Mouse (Mus musculus) CH12.LX (cell line): Measurements from ENCODE around the gene Tnfsf13. TPM values are rescaled to one million over a fixed set of nuclear protein-coding genes. Genes with fewer than 3 reads are reported as not detected.
A peak's percentile ranks its signal among the peaks of the same experiment; 100 is the strongest.

Experiments used
- DNase-seq: peaks from one replicate; pipeline ENCODE4 v3.0.0-alpha.2; 2013; ENCODE audit errors: extremely low read depth
- H3K27ac ChIP-seq: 2 replicates; pipeline ENCODE4 v1.5.1; 2012; ENCODE audit warnings: low read depth, mild to moderate bottlenecking, control low read depth, moderate library complexity; ENCODE audit not compliant: insufficient read depth
- H3K27me3 ChIP-seq: replicated peaks from 2 replicates; pipeline ENCODE3; 2012; ENCODE audit warnings: inconsistent platforms
- H3K36me3 ChIP-seq, 2 experiments: replicated peaks in 1 of 2; 2 replicates each; pipeline versions ENCODE3 to v1.6.1; 2012; ENCODE audit warnings: inconsistent platforms in 1 of 2, low read length in 1 of 2, mild to moderate bottlenecking in 1 of 2, mixed read lengths in 1 of 2, moderate library complexity in 1 of 2; ENCODE audit not compliant: control insufficient read depth in 1 of 2, insufficient read depth in 1 of 2
- H3K4me1 ChIP-seq, 2 experiments: 2 replicates each; pipeline ENCODE4 v1.6.1; 2012; ENCODE audit warnings: inconsistent platforms in 1 of 2, moderate library complexity in 1 of 2; ENCODE audit not compliant: insufficient read depth in 2 of 2, control insufficient read depth in 1 of 2
- H3K4me2 ChIP-seq: 2 replicates; pipeline ENCODE4 v1.6.1; 2012; ENCODE audit warnings: low read depth, mild to moderate bottlenecking, control low read depth; ENCODE audit not compliant: poor library complexity, insufficient read depth, severe bottlenecking
- H3K4me3 ChIP-seq, 3 experiments: fragments of 150-350 bp in 1 of 3; sonication (generic) in 1 of 3; replicated peaks in 1 of 3; 2 replicates each; pipeline versions ENCODE3 to v1.5.1; 2011 to 2012; ENCODE audit warnings: low read depth in 2 of 3, low read length in 2 of 3, mild to moderate bottlenecking in 2 of 3, moderate library complexity in 2 of 3, control low read depth in 1 of 3, improper control_type of control experiment in 1 of 3, inconsistent platforms in 1 of 3, mixed read lengths in 1 of 3; ENCODE audit not compliant: poor library complexity in 1 of 3
- H3K79me2 ChIP-seq: replicated peaks from 2 replicates; pipeline ENCODE4 v1.6.1; 2012; ENCODE audit warnings: mild to moderate bottlenecking, moderate library complexity; ENCODE audit not compliant: control insufficient read depth, poor library complexity, insufficient read depth, severe bottlenecking; ENCODE audit errors: extremely low read depth
- H3K9ac ChIP-seq: 2 replicates; pipeline ENCODE4 v1.6.1; 2012; ENCODE audit warnings: low read depth, mild to moderate bottlenecking, control low read depth, moderate library complexity; ENCODE audit not compliant: insufficient read depth
- H3K9me3 ChIP-seq: replicated peaks from 2 replicates; pipeline ENCODE3; 2012; ENCODE audit warnings: low read length, inconsistent platforms, mixed read lengths
- BHLHE40 ChIP-seq: IDR thresholded peaks from 2 replicates; pipeline ENCODE4 v1.6.1; 2011; ENCODE audit warnings: mild to moderate bottlenecking, low read depth, low read length, improper control_type of control experiment
- CHD1 ChIP-seq: IDR thresholded peaks from 2 replicates; pipeline ENCODE4 v1.6.1; 2012; ENCODE audit warnings: low read depth, low read length, improper control_type of control experiment, inconsistent platforms
- CHD2 ChIP-seq: IDR thresholded peaks from 2 replicates; pipeline ENCODE4 v1.6.1; 2011; ENCODE audit warnings: low read length, improper control_type of control experiment
- CTCF ChIP-seq, 2 experiments: IDR thresholded peaks in 1 of 2; conservative IDR thresholded peaks in 1 of 2; 2 replicates each; pipeline ENCODE4 v1.5.1; 2011 to 2012; ENCODE audit warnings: low read depth in 2 of 2, low read length in 2 of 2, improper control_type of control experiment in 1 of 2, inconsistent platforms in 1 of 2, mild to moderate bottlenecking in 1 of 2, moderate library complexity in 1 of 2
- E2F4 ChIP-seq: IDR thresholded peaks from 2 replicates; pipeline ENCODE4 v1.6.1; 2011; ENCODE audit warnings: low read depth, low read length, improper control_type of control experiment; ENCODE audit not compliant: insufficient replicate concordance
- ELF1 ChIP-seq: IDR thresholded peaks from 2 replicates; pipeline ENCODE4 v1.6.1; 2014; ENCODE audit warnings: low read depth, mild to moderate bottlenecking, inconsistent platforms, low read length, improper control_type of control experiment
- EP300 ChIP-seq: IDR thresholded peaks from 2 replicates; pipeline ENCODE4 v1.6.1; 2011; ENCODE audit warnings: low read length, improper control_type of control experiment
- ETS1 ChIP-seq: conservative IDR thresholded peaks from 2 replicates; pipeline ENCODE4 v1.6.1; 2012; ENCODE audit warnings: low read depth, mild to moderate bottlenecking, inconsistent platforms, low read length, improper control_type of control experiment, moderate library complexity
- GABPA ChIP-seq: IDR thresholded peaks from 2 replicates; pipeline ENCODE4 v1.6.1; 2012; ENCODE audit warnings: low read depth, low read length, improper control_type of control experiment, inconsistent platforms; ENCODE audit not compliant: insufficient replicate concordance
- HCFC1 ChIP-seq: IDR thresholded peaks from 2 replicates; pipeline ENCODE4 v1.6.1; 2012; ENCODE audit warnings: low read depth, mild to moderate bottlenecking, inconsistent platforms, low read length, improper control_type of control experiment
- IRF4 ChIP-seq: IDR thresholded peaks from 2 replicates; pipeline ENCODE4 v1.6.1; 2014; ENCODE audit warnings: low read depth, mild to moderate bottlenecking, inconsistent platforms, low read length, improper control_type of control experiment
- JUN ChIP-seq: IDR thresholded peaks from 2 replicates; pipeline ENCODE4 v1.6.1; 2011; ENCODE audit warnings: low read depth, mild to moderate bottlenecking, low read length, improper control_type of control experiment, moderate library complexity; ENCODE audit not compliant: insufficient read depth
- JUND ChIP-seq: conservative IDR thresholded peaks from 2 replicates; pipeline ENCODE4 v1.6.1; 2011; ENCODE audit warnings: low read depth, low read length, improper control_type of control experiment
- KAT2A ChIP-seq: IDR thresholded peaks from 2 replicates; pipeline ENCODE4 v1.6.1; 2012; ENCODE audit warnings: low read length, improper control_type of control experiment, inconsistent platforms; ENCODE audit not compliant: insufficient replicate concordance
- MAFK ChIP-seq: IDR thresholded peaks from 2 replicates; pipeline ENCODE4 v1.6.1; 2011; ENCODE audit warnings: low read length, improper control_type of control experiment; ENCODE audit not compliant: insufficient replicate concordance
- MAX ChIP-seq: IDR thresholded peaks from 2 replicates; pipeline ENCODE4 v1.6.1; 2011; ENCODE audit warnings: low read length, improper control_type of control experiment
- MAZ ChIP-seq: IDR thresholded peaks from 2 replicates; pipeline ENCODE4 v1.6.1; 2012; ENCODE audit warnings: low read depth, mild to moderate bottlenecking, inconsistent platforms, low read length, improper control_type of control experiment, moderate library complexity
- MEF2A ChIP-seq: IDR thresholded peaks from 2 replicates; pipeline ENCODE4 v1.6.1; 2014; ENCODE audit warnings: low read depth, mild to moderate bottlenecking, inconsistent platforms, low read length, improper control_type of control experiment, borderline replicate concordance
- MXI1 ChIP-seq: IDR thresholded peaks from 2 replicates; pipeline ENCODE4 v1.6.1; 2011; ENCODE audit warnings: mild to moderate bottlenecking, low read depth, low read length, improper control_type of control experiment
- MYC ChIP-seq: IDR thresholded peaks from 2 replicates; pipeline ENCODE4 v1.6.1; 2011; ENCODE audit warnings: low read depth, mild to moderate bottlenecking, improper control_type of control experiment, low read length
- NELFE ChIP-seq: IDR thresholded peaks from 2 replicates; pipeline ENCODE4 v1.6.1; 2011; ENCODE audit warnings: low read depth, low read length, improper control_type of control experiment
- NRF1 ChIP-seq: IDR thresholded peaks from 2 replicates; pipeline ENCODE4 v1.6.1; 2014; ENCODE audit warnings: low read depth, mild to moderate bottlenecking, inconsistent platforms, low read length, improper control_type of control experiment, moderate library complexity
- PAX5 ChIP-seq: IDR thresholded peaks from 2 replicates; pipeline ENCODE4 v1.6.1; 2012; ENCODE audit warnings: low read length, inconsistent platforms, mixed read lengths
- POLR2A ChIP-seq: IDR thresholded peaks from 2 replicates; pipeline ENCODE4 v1.6.1; 2011; ENCODE audit warnings: low read depth, mild to moderate bottlenecking, improper control_type of control experiment, low read length
- POLR2AphosphoS2 ChIP-seq: IDR thresholded peaks from 2 replicates; pipeline ENCODE4 v1.6.1; 2011; ENCODE audit warnings: low read depth, low read length, improper control_type of control experiment
- RAD21 ChIP-seq: IDR thresholded peaks from 2 replicates; pipeline ENCODE4 v1.6.1; 2011; ENCODE audit warnings: low read depth, mild to moderate bottlenecking, low read length, improper control_type of control experiment, moderate library complexity
- RCOR1 ChIP-seq: conservative IDR thresholded peaks from 2 replicates; pipeline ENCODE4 v1.6.1; 2012; ENCODE audit warnings: low read depth, mild to moderate bottlenecking, inconsistent platforms, low read length, improper control_type of control experiment
- SIN3A ChIP-seq: IDR thresholded peaks from 2 replicates; pipeline ENCODE4 v1.6.1; 2012; ENCODE audit warnings: low read length, improper control_type of control experiment, inconsistent platforms
- SMC3 ChIP-seq: IDR thresholded peaks from 2 replicates; pipeline ENCODE4 v1.6.1; 2011; ENCODE audit warnings: low read depth, low read length, improper control_type of control experiment
- TBP ChIP-seq: conservative IDR thresholded peaks from 2 replicates; pipeline ENCODE4 v1.6.1; 2011; ENCODE audit warnings: low read depth, low read length, improper control_type of control experiment
- TCF12 ChIP-seq: IDR thresholded peaks from 2 replicates; pipeline ENCODE4 v1.6.1; 2014; ENCODE audit warnings: low read depth, mild to moderate bottlenecking, inconsistent platforms, low read length, improper control_type of control experiment
- UBTF ChIP-seq: IDR thresholded peaks from 2 replicates; pipeline ENCODE4 v1.6.1; 2012; ENCODE audit warnings: low read depth, mild to moderate bottlenecking, inconsistent platforms, low read length, improper control_type of control experiment, moderate library complexity
- USF1 ChIP-seq: IDR thresholded peaks from 2 replicates; pipeline ENCODE4 v1.6.1; 2014; ENCODE audit warnings: low read depth, mild to moderate bottlenecking, inconsistent platforms, low read length, improper control_type of control experiment
- USF2 ChIP-seq: conservative IDR thresholded peaks from 2 replicates; pipeline ENCODE4 v1.6.1; 2011; ENCODE audit warnings: low read depth, low read length, improper control_type of control experiment
- ZC3H11A ChIP-seq: IDR thresholded peaks from 2 replicates; pipeline ENCODE4 v1.6.1; 2012; ENCODE audit warnings: low read depth, mild to moderate bottlenecking, inconsistent platforms, low read length, improper control_type of control experiment
- ZKSCAN1 ChIP-seq: IDR thresholded peaks from 2 replicates; pipeline ENCODE4 v1.6.1; 2012; ENCODE audit warnings: low read depth, inconsistent platforms, low read length, improper control_type of control experiment, borderline replicate concordance
- ZMIZ1 ChIP-seq: IDR thresholded peaks from 2 replicates; pipeline ENCODE4 v1.6.1; 2012; ENCODE audit warnings: low read depth, mild to moderate bottlenecking, inconsistent platforms, low read length, improper control_type of control experiment
- ZNF384 ChIP-seq: IDR thresholded peaks from 2 replicates; pipeline ENCODE4 v1.6.1; 2012; ENCODE audit warnings: low read depth, low read length, improper control_type of control experiment, inconsistent platforms
- dilution Hi-C: fragments of 300-500 bp; cut with MboI; formaldehyde crosslinking; loops from 2 replicates; pipeline ENCODE4 v1.14.3; 2020; ENCODE audit warnings: low sequenced_read_pairs; ENCODE audit not compliant: extremely low pct_unique_long_range_greater_than_20kb, extremely low pct_ligation_motif_present
- in situ Hi-C: fragments of 300-500 bp; cut with MboI; formaldehyde crosslinking; loops from 3 replicates; pipeline ENCODE4 v1.14.3; 2019; ENCODE audit warnings: low sequenced_read_pairs, low pct_ligation_motif_present, low pct_unique_long_range_greater_than_20kb, mixed read lengths
- polyA plus RNA-seq: library from polyadenylated mRNA; unstranded; fragments of >175 nt; gene quantifications from 2 replicates; pipeline ENCODE4 v1.2.1, GENCODE M21; 2012; ENCODE audit warnings: low read depth; ENCODE audit not compliant: insufficient read length
- total RNA-seq, 2 experiments: library from RNA; depleted of rRNA; stranded (reverse); fragments of 300-350 nt in 1 of 2; fragments of >200 nt in 1 of 2; gene quantifications; 2 replicates each; pipeline ENCODE4 v1.2.3; 2012 to 2014

Tnfsf13 gene
- total and polyA plus RNA-seq, 3 experiments = 0.21 to 0.63 (median 0.35) TPM

GRCm38 (mm10) chr11:69672211-69672706 lies 13.3 kb downstream of the Tnfsf13 start, which contains the start of gene Eif4a1:
Eif4a1 (minus strand) TSS chr11:69672423.
- in situ Hi-C loops = no loop called here
- H3K36me3 ChIP-seq = peaks cover 70 to 86% of the 10 kb centered on the region in 2 experiments
- dilution Hi-C loops = no loop called here

GRCm38 (mm10) chr11:69671726-69672124 lies 13.9 kb downstream of the Tnfsf13 start:
- Histone ChIP-seq H3K27ac (peak overlapping the region; percentile 88), H3K36me3 (peaks cover 67 to 82% of the 10 kb centered on the region in 2 experiments)
- dilution Hi-C loops = no loop called here
- TF ChIP-seq POLR2AphosphoS2 = no peak
- TF ChIP-seq CHD1 = peak; percentile 94
- TF ChIP-seq BHLHE40 = no peak
- TF ChIP-seq CHD2 = no peak
- TF ChIP-seq SIN3A = no peak
- TF ChIP-seq, all 38 proteins: peak for 1
- Histone ChIP-seq H3K4me3 (peak overlapping the region; percentile 74 to 94 (median 75)), H3K4me2 (no peak overlapping the region), H3K9me3 (no peaks in the 10 kb centered on the region), H3K9ac (peak overlapping the region; percentile 99), H3K79me2 (peaks cover 57% of the 10 kb centered on the region), H3K4me1 (peaks cover 8 to 59% of the 10 kb centered on the region in 2 experiments; a peak in 3 of 4 replicates), H3K27me3 (no peaks in the 10 kb centered on the region)
- in situ Hi-C loops = no loop called here
- DNase-seq = no peak

More at GRCm38 (mm10) chr11:69672211-69672706, 13.3 kb downstream of the Tnfsf13 start, which contains the start of gene Eif4a1:
- H3K79me2 ChIP-seq = peaks cover 57% of the 10 kb centered on the region
- H3K27me3 ChIP-seq = no peaks in the 10 kb centered on the region
- H3K27ac ChIP-seq = peak within 1 kb of the TSS; percentile 88
- no peaks in the 10 kb centered on the region for H3K9me3 ChIP-seq
- peak within 1 kb of the TSS; percentile 95 for H3K4me2 ChIP-seq
- H3K4me3 ChIP-seq = peak within 1 kb of the TSS; percentile 74 to 94 (median 75)
- DNase-seq = peak; percentile 100
- H3K9ac ChIP-seq = peak within 1 kb of the TSS; percentile 99
- H3K4me1 ChIP-seq = peaks cover 8 to 61% of the 10 kb centered on the region in 2 experiments; a peak in 3 of 4 replicates
- TF ChIP-seq MYC = peak; percentile 100
- TF ChIP-seq TBP = peak; percentile 99
- peak; percentile 95 for TF ChIP-seq MXI1
- TF ChIP-seq ELF1 = peak; percentile 98
- TF ChIP-seq USF1 = peak; percentile 94
- TF ChIP-seq IRF4 = peak; percentile 14; the same call in 1 of the 2 replicates
- no peak for TF ChIP-seq EP300
- peak; percentile 91 for TF ChIP-seq USF2
- TF ChIP-seq MEF2A = no peak
- peak; percentile 65 for TF ChIP-seq ETS1
- TF ChIP-seq UBTF = no peak
- TF ChIP-seq POLR2AphosphoS2 = peak; percentile 100
- no peak for TF ChIP-seq MAZ
- TF ChIP-seq BHLHE40 = peak; percentile 100
- TF ChIP-seq MAX = peak; percentile 100
- peak; percentile 100 for TF ChIP-seq POLR2A
- peak; percentile 71; the same call in 1 of the 2 replicates for TF ChIP-seq E2F4
- no peak; the same call in 1 of the 2 replicates for TF ChIP-seq RCOR1
- TF ChIP-seq HCFC1 = peak; percentile 87
- TF ChIP-seq CHD2 = peak; percentile 96
- TF ChIP-seq JUN = no peak
- TF ChIP-seq MAFK = no peak
- TF ChIP-seq ZKSCAN1 = no peak
- peak; percentile 87 for TF ChIP-seq SIN3A
- TF ChIP-seq CHD1 = no peak
- TF ChIP-seq ZMIZ1 = peak; percentile 99
- no peak for TF ChIP-seq ZC3H11A
- TF ChIP-seq TCF12 = peak; percentile 90
- peak; percentile 73; the same call in 1 of the 2 replicates for TF ChIP-seq KAT2A
- no peak for TF ChIP-seq ZNF384
- TF ChIP-seq SMC3 = no peak
- TF ChIP-seq CTCF (conservative IDR thresholded peaks at IDR 0.05 in 1 of 2, IDR thresholded peaks at IDR 0.05 in 1 of 2; ENCODE audit: low read depth in 2 of 2, low read length in 2 of 2) = no peak
- no peak for TF ChIP-seq JUND
- peak; percentile 100 for TF ChIP-seq NELFE
- no peak for TF ChIP-seq RAD21
- no peak; the same call in 1 of the 2 replicates for TF ChIP-seq GABPA
- no peak for TF ChIP-seq PAX5
- TF ChIP-seq NRF1 = peak; percentile 72
